Mouse (Mus musculus) heart, postnatal 0 days (tissue): ENCODE data around the gene Arhgef33. TPM values are rescaled to one million over a fixed set of nuclear protein-coding genes. Genes with fewer than 3 reads are reported as not detected.

Experiments used
- ATAC-seq: fragments of 200-750 bp; cut with Nextera tagmentation; 2 replicates; pipeline ENCODE4 v1.8.0; 2017; ENCODE audit warnings: low read depth, moderate number of reproducible peaks, moderate library complexity; ENCODE audit not compliant: insufficient read depth
- DNase-seq: peaks from one replicate; pipeline ENCODE4 v3.0.0-alpha.2; 2016; ENCODE audit warnings: low spot score
- H3K27ac ChIP-seq: fragments of 300-500 bp; sonication (generic); 2 replicates; pipeline ENCODE4 v1.5.1; 2014; ENCODE audit warnings: low read depth, mild to moderate bottlenecking
- H3K27me3 ChIP-seq: fragments of 300-500 bp; sonication (generic); 2 replicates; pipeline ENCODE4 v1.6.1; 2014; ENCODE audit warnings: low read length, mixed read lengths; ENCODE audit not compliant: control insufficient read depth, insufficient read depth
- H3K36me3 ChIP-seq: fragments of 300-500 bp; sonication (generic); replicated peaks from 2 replicates; pipeline ENCODE4 v1.6.1; 2014; ENCODE audit warnings: low read length, mixed read lengths; ENCODE audit not compliant: control insufficient read depth, insufficient read depth
- H3K4me1 ChIP-seq: fragments of 300-500 bp; sonication (generic); 2 replicates; pipeline ENCODE4 v1.6.1; 2014; ENCODE audit warnings: antibody characterized with exemption; ENCODE audit not compliant: control insufficient read depth, insufficient read depth
- H3K4me2 ChIP-seq: fragments of 300-500 bp; sonication (generic); 2 replicates; pipeline ENCODE4 v1.6.1; 2014; ENCODE audit warnings: low read depth, mild to moderate bottlenecking, low read length, moderate library complexity
- H3K4me3 ChIP-seq: fragments of 300-500 bp; sonication (generic); 2 replicates; pipeline ENCODE4 v1.5.1; 2014; ENCODE audit warnings: low read depth, low read length
- H3K9ac ChIP-seq: fragments of 300-500 bp; sonication (generic); replicated peaks from 2 replicates; pipeline ENCODE4 v1.6.1; 2014; ENCODE audit warnings: low read depth, low read length, mixed read lengths
- H3K9me3 ChIP-seq: fragments of 300-500 bp; sonication (generic); replicated peaks from 2 replicates; pipeline ENCODE4 v1.6.1; 2016; ENCODE audit warnings: low read length; ENCODE audit not compliant: control insufficient read depth
- CTCF ChIP-seq: IDR thresholded peaks from 2 replicates; pipeline ENCODE4 v1.5.1; 2016; ENCODE audit warnings: antibody characterized with exemption, control low read depth, low read depth
- EP300 ChIP-seq: IDR thresholded peaks from 2 replicates; pipeline ENCODE4 v1.6.1; 2016; ENCODE audit warnings: antibody characterized with exemption, low read depth
- WGBS: fragments of 180-500 bp; shearing (Covaris S2); extraction: QIAGEN DNeasy Blood & Tissue Kit; methylation state at CpG from one replicate; pipeline ENCODE4 v1.1.7; 2014; 5-methylcytosine and 5-hydroxymethylcytosine counted together
- polyA plus RNA-seq: library from polyadenylated mRNA; unstranded; fragments of >200 nt; fragmentation: Nextera tagmentation; extraction: Ambion mirVana; gene quantifications from 2 replicates; pipeline ENCODE4 v1.2.1, GENCODE M21; 2015
- total RNA-seq: library from RNA; depleted of rRNA; stranded (reverse); fragments of >200 nt; gene quantifications from 2 replicates; pipeline ENCODE4 v1.2.3, GENCODE M21; 2014; ENCODE audit warnings: low replicate concordance

The Arhgef33 gene
- total and polyA plus RNA-seq, 2 experiments from 2014 or later: 0.86 TPM; not detected in 1

DNA sequence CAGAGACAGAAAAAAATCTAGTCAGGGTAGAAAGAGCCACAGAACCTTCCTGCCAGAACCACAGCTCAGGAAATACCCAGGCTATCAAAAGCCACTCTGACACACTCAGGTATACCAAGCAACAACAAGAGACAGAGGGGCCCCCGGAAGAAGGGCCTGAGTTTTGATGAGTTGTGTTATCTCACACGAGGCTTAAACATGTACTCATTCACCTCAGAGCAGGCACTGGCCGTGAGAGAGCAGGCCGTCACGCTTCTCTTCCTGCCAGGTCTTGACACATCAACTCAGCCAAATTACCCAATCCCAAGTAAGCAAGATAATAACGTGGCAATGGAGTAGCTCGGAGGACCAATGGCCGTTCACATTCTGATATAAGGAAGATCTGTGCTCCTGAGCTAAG, 16.5 kb downstream of the Arhgef33 start:
- Histone ChIP-seq H3K9me3 (no peaks in the 10 kb centered on the region), H3K4me3 (no peak overlapping the region), H3K27ac (no peak overlapping the region), H3K36me3 (no peaks in the 10 kb centered on the region), H3K4me1 (no peaks in the 10 kb centered on the region; the same call in 1 of the 2 replicates), H3K4me2 (no peak overlapping the region), H3K27me3 (no peaks in the 10 kb centered on the region), H3K9ac (no peak overlapping the region)
- ATAC-seq (no peak), DNase-seq (no peak)
- 46% methylated on average over 8 of the region's 8 CpGs for WGBS
- TF ChIP-seq EP300 (no peak), CTCF (no peak)

GRCm38 (mm10) chr17:80324521-80324920, 17.3 kb downstream of the Arhgef33 start:
- Histone ChIP-seq H3K27me3 (no peaks in the 10 kb centered on the region), H3K9ac (no peak overlapping the region), H3K4me1 (no peaks in the 10 kb centered on the region; the same call in 1 of the 2 replicates), H3K36me3 (no peaks in the 10 kb centered on the region), H3K4me3 (no peak overlapping the region), H3K27ac (no peak overlapping the region), H3K4me2 (no peak overlapping the region), H3K9me3 (no peaks in the 10 kb centered on the region)
- TF ChIP-seq CTCF (no peak), EP300 (no peak)
- ATAC-seq: no peak
- no peak for DNase-seq
- 84% methylated on average over 7 of the region's 7 CpGs for WGBS

GRCm38 (mm10) chr17:80325456-80325855, 18.2 kb downstream of the Arhgef33 start:
- H3K27me3 ChIP-seq: no peaks in the 10 kb centered on the region
- no peak overlapping the region for H3K9ac ChIP-seq
- DNase-seq (no peak), ATAC-seq (no peak)
- no peak overlapping the region for H3K4me3 ChIP-seq
- no peaks in the 10 kb centered on the region for H3K36me3 ChIP-seq
- H3K4me2 ChIP-seq: no peak overlapping the region
- whole genome bisulfite sequencing: 72% methylated on average over 4 of the region's 5 CpGs
- H3K9me3 ChIP-seq: no peaks in the 10 kb centered on the region
- no peak overlapping the region for H3K27ac ChIP-seq
- H3K4me1 ChIP-seq: no peaks in the 10 kb centered on the region; the same call in 1 of the 2 replicates
- no peak for TF ChIP-seq CTCF

DNA sequence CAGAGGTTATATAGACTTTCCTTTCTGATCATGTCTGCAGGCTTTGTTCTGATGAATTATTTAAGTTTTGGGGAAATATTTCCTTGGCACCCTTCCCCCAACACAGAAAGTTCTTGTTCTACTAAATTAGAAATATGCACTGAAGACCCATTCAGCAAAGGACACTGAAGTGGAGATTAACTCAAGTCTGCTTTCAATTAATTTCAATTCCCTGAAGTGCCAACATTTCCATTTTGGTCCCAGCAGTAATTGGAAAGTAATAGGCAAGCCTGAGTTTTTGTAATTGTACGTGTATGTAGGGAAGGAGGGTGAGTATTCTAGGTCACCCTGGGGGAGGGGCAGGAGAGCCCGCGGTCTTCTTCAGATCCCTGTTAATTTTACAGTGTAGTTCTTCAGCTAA, 19.2 kb downstream of the Arhgef33 start:
- 80% methylated on average over 3 of the region's 3 CpGs for WGBS
- no peak overlapping the region for H3K27ac ChIP-seq
- no peak for ATAC-seq

DNA sequence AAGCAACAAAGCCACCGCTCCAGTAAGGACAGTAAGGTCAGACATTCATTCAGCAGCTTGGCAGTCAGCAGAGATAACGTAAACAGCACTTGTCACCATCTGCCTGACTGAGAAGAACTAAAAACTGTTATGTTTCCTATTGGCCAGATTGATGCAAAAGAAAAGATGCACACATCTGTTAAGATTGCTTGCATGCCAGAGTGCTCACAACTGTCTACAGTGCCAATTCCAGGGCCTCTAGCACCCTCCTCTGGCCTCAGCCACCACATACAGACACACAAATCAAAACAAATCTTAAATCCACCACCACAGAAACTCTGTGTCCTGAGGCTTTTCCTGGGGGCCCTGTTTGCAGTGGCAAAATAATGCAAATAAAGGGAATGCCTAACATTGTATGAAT, 25.2 kb downstream of the Arhgef33 start:
- Histone ChIP-seq H3K9me3 (no peaks in the 10 kb centered on the region), H3K27ac (no peak overlapping the region), H3K36me3 (no peaks in the 10 kb centered on the region), H3K9ac (no peak overlapping the region), H3K4me3 (no peak overlapping the region), H3K4me1 (no peaks in the 10 kb centered on the region), H3K4me2 (no peak overlapping the region), H3K27me3 (no peaks in the 10 kb centered on the region)
- DNase-seq: no peak
- 57% methylated on average over 2 of the region's 2 CpGs for WGBS
- ATAC-seq: no peak
- no peak for TF ChIP-seq EP300
- peak; percentile 53 for TF ChIP-seq CTCF

More for the DNA sequence above, 19.2 kb downstream of the Arhgef33 start:
- TF ChIP-seq CTCF (no peak), EP300 (no peak)
- Histone ChIP-seq H3K4me1 (no peaks in the 10 kb centered on the region; the same call in 1 of the 2 replicates), H3K4me2 (no peak overlapping the region), H3K9ac (no peak overlapping the region), H3K4me3 (no peak overlapping the region), H3K9me3 (no peaks in the 10 kb centered on the region), H3K36me3 (no peaks in the 10 kb centered on the region), H3K27me3 (no peaks in the 10 kb centered on the region)
- DNase-seq: no peak

DNA sequence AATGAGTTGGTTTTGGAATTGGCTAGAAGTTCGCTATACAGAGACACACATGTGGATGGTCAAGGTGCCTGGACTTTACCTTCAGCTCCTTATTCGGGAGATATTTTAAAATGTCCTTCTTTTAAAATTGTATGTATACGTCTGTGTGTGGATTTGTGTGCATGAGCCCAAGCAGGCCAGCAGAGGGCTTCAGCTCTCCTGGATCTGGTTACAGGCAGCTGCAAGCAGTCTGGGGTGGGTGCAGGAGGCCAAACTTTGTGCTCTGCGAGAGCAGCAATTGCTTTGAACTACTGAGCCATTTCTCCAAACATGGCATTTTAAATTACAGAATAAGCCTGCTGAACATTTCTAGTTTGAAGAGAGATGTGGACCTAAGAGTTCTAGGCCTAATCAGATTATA, 38.1 kb downstream of the Arhgef33 start:
- DNase-seq (no peak), ATAC-seq (no peak)
- no peak overlapping the region for H3K4me3 ChIP-seq
- no peak overlapping the region for H3K9ac ChIP-seq
- TF ChIP-seq EP300 (no peak), CTCF (peak; percentile 36)
- no peaks in the 10 kb centered on the region for H3K36me3 ChIP-seq
- H3K27ac ChIP-seq: no peak overlapping the region
- no peaks in the 10 kb centered on the region for H3K4me1 ChIP-seq
- no peak overlapping the region for H3K4me2 ChIP-seq
- H3K27me3 ChIP-seq: no peaks in the 10 kb centered on the region
- 77% methylated on average over 4 of the region's 4 CpGs for WGBS
- no peaks in the 10 kb centered on the region for H3K9me3 ChIP-seq
